Mouse (Mus musculus) cortical plate, adult 2 months (tissue): ENCODE results near the gene Gm5798.
"Not testable (repeated sequence)": the region's sequence is repeated elsewhere in the genome, so short reads cannot be mapped to it uniquely, and the experiment has no call there.

Source experiments
- CTCF ChIP-seq: fragments of 200-500 bp; IDR thresholded peaks from 2 replicates; pipeline ENCODE4 v1.5.1; 2011; ENCODE audit warnings: mild to moderate bottlenecking, control low read depth, low read length; ENCODE audit not compliant: insufficient read depth; ENCODE audit errors: extremely low read depth
- POLR2A ChIP-seq: fragments of 200-500 bp; IDR thresholded peaks from 2 replicates; pipeline ENCODE4 v1.6.1; 2011; ENCODE audit warnings: mild to moderate bottlenecking, low read length, control low read depth; ENCODE audit not compliant: insufficient read depth; ENCODE audit errors: extremely low read depth

DNA sequence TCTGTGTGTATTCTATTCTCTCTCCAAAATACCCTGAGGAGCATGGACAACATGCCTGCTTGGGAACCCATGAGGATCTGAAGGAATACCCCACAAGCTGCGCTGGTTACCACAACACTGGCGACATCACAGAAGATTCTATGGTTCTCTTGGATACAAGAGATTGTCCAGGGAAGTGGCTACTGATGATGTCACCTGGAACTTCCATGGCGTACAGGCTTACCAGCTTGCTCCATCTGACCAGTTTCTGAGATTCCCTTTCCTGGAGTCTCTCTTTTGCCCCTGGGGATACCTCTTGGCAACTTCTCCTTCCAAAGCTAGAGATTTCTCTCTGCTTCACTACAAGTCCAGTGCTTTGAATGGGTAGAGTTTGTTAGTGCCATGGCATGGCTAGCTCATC lies 37.9 kb downstream of the Gm5798 start, which contains the start of gene Gm7945:
- TF ChIP-seq CTCF, POLR2A: not testable (repeated sequence)
